ENCODE assay signal across 8 mouse cellular contexts in genomic region chr5:124478873-124479204, GRCm38 (mm10). TPM values are rescaled to one million over a fixed set of nuclear protein-coding genes. Genes with fewer than 3 reads are reported as not detected.
DNase-seq lines count a peak whose midpoint lies in the region; ATAC-seq and TF ChIP-seq lines count a peak whose summit lies in the region.

No protein-coding gene starts in this region.

- no peak overlapping the region for H3K4me3 ChIP-seq in heart, embryonic 10.5 days
- H3K4me3 ChIP-seq in spleen, adult 2 months (ENCODE audit: extremely low read depth, insufficient read depth, insufficient read length): no peak overlapping the region
- H3K4me3 ChIP-seq in liver, embryonic 11.5 days (ENCODE audit: low read depth, low read length): no peak overlapping the region

- H3K36me3 ChIP-seq in heart, embryonic 10.5 days: no peaks in the 10 kb centered on the region; the same call in 1 of the 2 replicates
- no peaks in the 10 kb centered on the region for H3K36me3 ChIP-seq in spleen, adult 2 months (ENCODE audit: control insufficient read depth, insufficient read depth, low read length)
- no peaks in the 10 kb centered on the region for H3K36me3 ChIP-seq in liver, embryonic 11.5 days (ENCODE audit: control insufficient read depth, insufficient read depth, low read length)

- ATAC-seq in liver, embryonic 11.5 days (replicated peaks; ENCODE audit: low FRiP score): no peak

- H3K27ac ChIP-seq in heart, embryonic 10.5 days: peak overlapping the region; percentile 77
- H3K27ac ChIP-seq in spleen, adult 2 months (ENCODE audit: insufficient read depth, low read length): peak overlapping the region; percentile 88
- H3K27ac ChIP-seq in liver, embryonic 11.5 days (ENCODE audit: low read depth, low read length): 0 out of 2 replicates have a peak overlapping the region, but pooled peaks have one; percentile 63

- peaks cover 20% of the 10 kb centered on the region for H3K4me1 ChIP-seq in heart, embryonic 10.5 days
- peaks cover 9% of the 10 kb centered on the region; the same call in 1 of the 2 replicates for H3K4me1 ChIP-seq in spleen, adult 2 months (ENCODE audit: control insufficient read depth, insufficient read depth, insufficient read length)
- peaks cover 13% of the 10 kb centered on the region for H3K4me1 ChIP-seq in liver, embryonic 11.5 days (replicated peaks; ENCODE audit: control insufficient read depth, insufficient read depth, low read length)

- no peak overlapping the region for H3K9ac ChIP-seq in liver, embryonic 11.5 days (ENCODE audit: low read depth, low read length)

- no peak for TF ChIP-seq CTCF in spleen, adult 2 months (IDR thresholded peaks at IDR 0.05; ENCODE audit: extremely low read depth, insufficient read depth, insufficient read length, insufficient replicate concordance)

- WGBS in heart, embryonic 10.5 days: 68% methylated on average over 1 of the region's 1 CpGs
- WGBS in spleen, adult 2 months: 66% methylated on average over 1 of the region's 1 CpGs
- WGBS in liver, embryonic 11.5 days: 81% methylated on average over 1 of the region's 1 CpGs

- no peaks in the 10 kb centered on the region for H3K9me3 ChIP-seq in heart, embryonic 10.5 days
- no peaks in the 10 kb centered on the region for H3K9me3 ChIP-seq in liver, embryonic 11.5 days (ENCODE audit: control insufficient read depth, low read length)

- no peak for DNase-seq in heart, embryonic 10.5 days (ENCODE audit: low spot score)
- no peak for DNase-seq in heart, adult 9 months (ENCODE audit: low spot score in 2 of 2)
- DNase-seq in spleen, adult 2 months (ENCODE audit: low read depth in 1 of 2, low spot score in 2 of 2): no peak
- DNase-seq in spleen, postnatal 36 days (ENCODE audit: low spot score in 2 of 2): no peak
- no peak for DNase-seq in liver, embryonic 11.5 days (ENCODE audit: low spot score)
- DNase-seq in testis, postnatal 14 days (ENCODE audit: low spot score): peak; percentile 70
- DNase-seq in layer of hippocampus, adult 8-10 months (ENCODE audit: low spot score in 2 of 2): no peak
- no peak for DNase-seq in adrenal gland, postnatal 36 days

- H3K4me2 ChIP-seq in liver, embryonic 11.5 days: peak overlapping the region; percentile 36

- no peaks in the 10 kb centered on the region for H3K27me3 ChIP-seq in heart, embryonic 10.5 days (ENCODE audit: insufficient read depth, poor library complexity, severe bottlenecking)
- H3K27me3 ChIP-seq in spleen, adult 2 months (ENCODE audit: control insufficient read depth, insufficient read depth, low read length): no peaks in the 10 kb centered on the region
- H3K27me3 ChIP-seq in liver, embryonic 11.5 days (replicated peaks; ENCODE audit: control insufficient read depth, insufficient read depth, low read length): no peaks in the 10 kb centered on the region

- TF ChIP-seq POLR2A in spleen, adult 2 months (IDR thresholded peaks at IDR 0.05; ENCODE audit: low read depth, low read length): no peak

RNA-seq across cellular contexts. Expression of gene Rilpl2, which starts 0.7 kb away (rescaled TPM):
- 13.3 and 18.3 TPM in 2 replicates for polyA plus RNA-seq in heart, embryonic 10.5 days (2016; fragmentation: Nextera tagmentation; extraction: Ambion mirVana)
- polyA plus RNA-seq in spleen, adult 2 months (2012; rRNA removed): 39.4 and 42.7 TPM in 2 replicates
- 18.7 and 19.8 TPM in 2 replicates for polyA plus RNA-seq in liver, embryonic 11.5 days (2014; fragmentation: Nextera tagmentation; extraction: Ambion mirVana)
- 10 to 100 TPM; 15.5 to 21.0 (median 17.2) TPM for total RNA-seq in layer of hippocampus, adult 8-10 months (2022)
- 10 to 100 TPM; 21.4 to 23.9 TPM for total RNA-seq in adrenal gland, postnatal 36 days (2021)

RNA-seq across cellular contexts. Expression of gene Snrnp35, which starts 4.1 kb away (rescaled TPM):
- 25.5 and 26.8 TPM in 2 replicates for polyA plus RNA-seq in heart, embryonic 10.5 days (2016; fragmentation: Nextera tagmentation; extraction: Ambion mirVana)
- polyA plus RNA-seq in spleen, adult 2 months (2012; rRNA removed): 1.5 and 1.7 TPM in 2 replicates
- polyA plus RNA-seq in liver, embryonic 11.5 days (2014; fragmentation: Nextera tagmentation; extraction: Ambion mirVana): 13.6 and 14.0 TPM in 2 replicates
- total RNA-seq in layer of hippocampus, adult 8-10 months (2022): 10 to 100 TPM; 25.7 to 31.5 (median 28.6) TPM
- 10 to 100 TPM; 19.4 to 20.5 TPM for total RNA-seq in adrenal gland, postnatal 36 days (2021)

RNA-seq across cellular contexts. Expression of gene Kmt5a, which starts 39.1 kb away (rescaled TPM):
- polyA plus RNA-seq in heart, embryonic 10.5 days (2016; fragmentation: Nextera tagmentation; extraction: Ambion mirVana): 49.6 and 54.5 TPM in 2 replicates
- polyA plus RNA-seq in spleen, adult 2 months (2012; rRNA removed): 18.4 and 22.8 TPM in 2 replicates
- polyA plus RNA-seq in liver, embryonic 11.5 days (2014; fragmentation: Nextera tagmentation; extraction: Ambion mirVana): 132 and 145 TPM in 2 replicates
- 10 to 100 TPM; 58.2 to 72.4 (median 64.4) TPM for total RNA-seq in layer of hippocampus, adult 8-10 months (2022)
- 100 to 1,000 TPM; 172 to 188 TPM for total RNA-seq in adrenal gland, postnatal 36 days (2021)

RNA-seq across cellular contexts. Expression of gene Rilpl1, which starts 52.4 kb away (rescaled TPM):
- polyA plus RNA-seq in heart, embryonic 10.5 days (2016; fragmentation: Nextera tagmentation; extraction: Ambion mirVana): 22.7 and 25.5 TPM in 2 replicates
- polyA plus RNA-seq in spleen, adult 2 months (2012; rRNA removed): 3.6 TPM in 2 replicates
- 9.8 and 10.6 TPM in 2 replicates for polyA plus RNA-seq in liver, embryonic 11.5 days (2014; fragmentation: Nextera tagmentation; extraction: Ambion mirVana)
- 10 to 100 TPM; 67.1 to 69.2 (median 68.8) TPM for total RNA-seq in layer of hippocampus, adult 8-10 months (2022)
- 10 to 100 TPM; 16.2 to 17.4 TPM for total RNA-seq in adrenal gland, postnatal 36 days (2021)

RNA-seq across cellular contexts. Expression of gene Sbno1, which starts 53.0 kb away (rescaled TPM):
- polyA plus RNA-seq in heart, embryonic 10.5 days (2016; fragmentation: Nextera tagmentation; extraction: Ambion mirVana): 74.4 and 80.5 TPM in 2 replicates
- polyA plus RNA-seq in spleen, adult 2 months (2012; rRNA removed): 12.2 and 14.4 TPM in 2 replicates
- 75.2 and 86.4 TPM in 2 replicates for polyA plus RNA-seq in liver, embryonic 11.5 days (2014; fragmentation: Nextera tagmentation; extraction: Ambion mirVana)
- 100 to 1,000 TPM; 135 to 183 (median 148) TPM for total RNA-seq in layer of hippocampus, adult 8-10 months (2022)
- 100 to 1,000 TPM in 1 of 2 experiments, 10 to 100 TPM in 1; 84.3 to 100 TPM for total RNA-seq in adrenal gland, postnatal 36 days (2021)
